Mouse (Mus musculus): ENCODE data around the gene Zfp446. TPM values are rescaled to one million over a fixed set of nuclear protein-coding genes. Genes with fewer than 3 reads are reported as not detected.

The Zfp446 gene
- polyA plus RNA-seq, 2 experiments = 0.93 to 2.1 TPM

- WGBS (ENCODE audit: insufficient replicate concordance) = 85% methylated on average over 4 of the region's 4 CpGs
- no peak for DNase-seq (ENCODE audit: low read depth in 3 of 3, low spot score in 3 of 3)
- no peak for ATAC-seq (ENCODE audit: insufficient read depth)
Measured at GRCm38 (mm10) chr7:13028986-13029385, 51.3 kb downstream of the Zfp446 start.

DNA sequence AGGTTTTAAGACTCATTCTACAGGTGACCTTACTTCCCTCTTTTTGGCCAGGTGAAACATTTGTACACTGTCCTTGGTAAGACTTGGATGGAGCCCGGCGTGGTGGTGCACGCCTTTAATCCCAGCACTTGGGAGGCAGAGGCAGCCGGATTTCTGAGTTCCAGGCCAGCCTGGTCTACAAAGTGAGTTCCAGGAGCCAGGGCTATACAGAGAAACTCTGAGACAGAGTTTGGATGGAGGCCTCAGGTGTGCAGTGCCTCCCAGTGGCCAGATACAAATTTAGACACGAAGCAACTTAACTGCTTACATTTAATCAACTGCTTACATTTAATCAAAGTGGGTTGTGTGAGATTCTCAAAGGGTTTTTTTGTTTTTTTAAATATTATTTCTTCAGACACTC lies 53.4 kb downstream of the Zfp446 start:
- no peak for ATAC-seq (ENCODE audit: insufficient read depth)
- Histone ChIP-seq H3K9ac (replicated peaks) (no peak overlapping the region), H3K27me3 (ENCODE audit: control insufficient read depth, insufficient read depth, low read length) (no peaks in the 10 kb centered on the region), H3K27ac (no peak overlapping the region), H3K4me2 (ENCODE audit: low read depth) (no peak overlapping the region), H3K36me3 (replicated peaks; ENCODE audit: control insufficient read depth, insufficient read depth, low read depth) (peaks cover 79% of the 10 kb centered on the region), H3K4me1 (replicated peaks; ENCODE audit: control insufficient read depth in 2 of 2, insufficient read depth in 2 of 2, low read length in 1 of 2) (peaks cover 8 to 16% of the 10 kb centered on the region in 2 experiments; a peak in 3 of 4 replicates), H3K9me3 (ENCODE audit: control insufficient read depth, low read length) (no peaks in the 10 kb centered on the region), H3K4me3 (ENCODE audit: insufficient read depth in 1 of 2, low read depth in 2 of 2, low read length in 2 of 2) (no peak overlapping the region)
- TF ChIP-seq EP300 (IDR thresholded peaks at IDR 0.05; ENCODE audit: low read depth) = no peak
- TF ChIP-seq CTCF (IDR thresholded peaks at IDR 0.05; ENCODE audit: low read depth) = peak; percentile 37
- no peak for DNase-seq (ENCODE audit: low read depth in 3 of 3, low spot score in 3 of 3)
- WGBS (ENCODE audit: insufficient replicate concordance) = 76% methylated on average over 5 of the region's 5 CpGs

More at GRCm38 (mm10) chr7:13028986-13029385, 51.3 kb downstream of the Zfp446 start:
- H3K36me3 ChIP-seq (replicated peaks; ENCODE audit: control insufficient read depth, insufficient read depth, low read depth) = peaks cover 77% of the 10 kb centered on the region
- no peaks in the 10 kb centered on the region for H3K27me3 ChIP-seq (ENCODE audit: control insufficient read depth, insufficient read depth, low read length)
- peaks cover 8 to 18% of the 10 kb centered on the region in 2 experiments for H3K4me1 ChIP-seq (replicated peaks; ENCODE audit: control insufficient read depth in 2 of 2, insufficient read depth in 2 of 2, low read length in 1 of 2)
- H3K4me3 ChIP-seq (ENCODE audit: insufficient read depth in 1 of 2, low read depth in 2 of 2, low read length in 2 of 2) = no peak overlapping the region
- no peak for TF ChIP-seq CTCF (IDR thresholded peaks at IDR 0.05; ENCODE audit: low read depth)
- no peak for TF ChIP-seq EP300 (IDR thresholded peaks at IDR 0.05; ENCODE audit: low read depth)
- H3K27ac ChIP-seq = no peak overlapping the region
- no peak overlapping the region for H3K9ac ChIP-seq (replicated peaks)
- H3K9me3 ChIP-seq (ENCODE audit: control insufficient read depth, low read length) = no peaks in the 10 kb centered on the region
- H3K4me2 ChIP-seq (ENCODE audit: low read depth) = no peak overlapping the region

- H3K36me3 ChIP-seq (replicated peaks; ENCODE audit: control insufficient read depth, insufficient read depth, low read depth) = peaks cover 74% of the 10 kb centered on the region
- no peak overlapping the region for H3K9ac ChIP-seq (replicated peaks)
- H3K4me3 ChIP-seq (ENCODE audit: insufficient read depth in 1 of 2, low read depth in 2 of 2, low read length in 2 of 2) = no peak overlapping the region
- DNase-seq (ENCODE audit: low read depth in 3 of 3, low spot score in 3 of 3) (no peak), ATAC-seq (ENCODE audit: insufficient read depth) (no peak)
- peaks cover 11 to 20% of the 10 kb centered on the region in 2 experiments for H3K4me1 ChIP-seq (replicated peaks; ENCODE audit: control insufficient read depth in 2 of 2, insufficient read depth in 2 of 2, low read length in 1 of 2)
- 68% methylated on average over 2 of the region's 2 CpGs for WGBS (ENCODE audit: insufficient replicate concordance)
- no peak overlapping the region for H3K27ac ChIP-seq
- no peaks in the 10 kb centered on the region for H3K9me3 ChIP-seq (ENCODE audit: control insufficient read depth, low read length)
- H3K4me2 ChIP-seq (ENCODE audit: low read depth) = no peak overlapping the region
- TF ChIP-seq EP300 (IDR thresholded peaks at IDR 0.05; ENCODE audit: low read depth) (no peak), CTCF (IDR thresholded peaks at IDR 0.05; ENCODE audit: low read depth) (no peak)
- no peaks in the 10 kb centered on the region for H3K27me3 ChIP-seq (ENCODE audit: control insufficient read depth, insufficient read depth, low read length)
Measured at GRCm38 (mm10) chr7:13031983-13032382, 54.3 kb downstream of the Zfp446 start.

GRCm38 (mm10) chr7:13032541-13032940 lies 54.9 kb downstream of the Zfp446 start:
- Histone ChIP-seq H3K9me3 (ENCODE audit: control insufficient read depth, low read length) (no peaks in the 10 kb centered on the region), H3K4me3 (ENCODE audit: insufficient read depth in 1 of 2, low read depth in 2 of 2, low read length in 2 of 2) (no peak overlapping the region), H3K27me3 (ENCODE audit: control insufficient read depth, insufficient read depth, low read length) (no peaks in the 10 kb centered on the region), H3K9ac (replicated peaks) (no peak overlapping the region), H3K4me1 (replicated peaks; ENCODE audit: control insufficient read depth in 2 of 2, insufficient read depth in 2 of 2, low read length in 1 of 2) (peaks cover 11 to 20% of the 10 kb centered on the region in 2 experiments), H3K4me2 (ENCODE audit: low read depth) (no peak overlapping the region), H3K36me3 (replicated peaks; ENCODE audit: control insufficient read depth, insufficient read depth, low read depth) (peaks cover 69% of the 10 kb centered on the region), H3K27ac (no peak overlapping the region)
- ATAC-seq (ENCODE audit: insufficient read depth) (no peak), DNase-seq (ENCODE audit: low read depth in 3 of 3, low spot score in 3 of 3) (no peak)
- 89% methylated on average over 7 of the region's 7 CpGs for whole genome bisulfite sequencing (ENCODE audit: insufficient replicate concordance)
- TF ChIP-seq CTCF (IDR thresholded peaks at IDR 0.05; ENCODE audit: low read depth) (no peak), EP300 (IDR thresholded peaks at IDR 0.05; ENCODE audit: low read depth) (no peak)

DNA sequence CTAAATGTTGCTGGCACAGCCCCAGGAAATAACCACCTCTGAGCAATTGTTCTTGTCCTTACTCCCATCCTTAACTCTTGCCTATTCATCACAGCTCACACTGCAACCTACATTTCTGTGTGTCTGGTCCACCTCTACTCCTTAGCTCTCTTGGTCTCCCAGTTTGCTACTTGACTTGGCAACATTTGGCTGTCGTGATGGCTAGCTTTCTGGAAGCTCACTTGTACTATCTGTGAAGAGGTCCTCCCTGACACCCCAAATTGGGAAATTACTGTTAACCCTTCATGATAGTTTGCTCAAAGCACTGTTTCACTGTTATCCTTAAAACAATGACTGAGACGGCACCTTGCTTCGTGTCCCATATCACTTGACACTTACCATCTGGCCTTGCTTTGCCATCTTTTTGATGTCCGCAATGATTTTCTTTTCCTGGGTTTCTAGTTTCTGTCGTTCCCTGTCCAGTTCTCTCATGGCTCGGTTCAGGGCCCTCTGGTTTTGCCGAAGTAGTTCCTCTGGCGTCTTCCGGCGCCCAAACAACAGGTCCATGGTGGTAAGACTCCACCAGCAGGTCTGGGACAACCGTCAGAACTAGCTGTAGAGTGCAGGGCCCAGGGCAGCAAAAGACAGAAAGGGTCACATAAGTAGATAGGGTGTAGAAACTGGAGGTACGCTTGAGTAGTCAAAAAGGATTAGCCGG lies 56.0 kb downstream of the Zfp446 start:
- no peak for TF ChIP-seq EP300 (IDR thresholded peaks at IDR 0.05; ENCODE audit: low read depth)
- no peak for TF ChIP-seq CTCF (IDR thresholded peaks at IDR 0.05; ENCODE audit: low read depth)
- Histone ChIP-seq H3K9ac (replicated peaks) (peak overlapping the region; percentile 92), H3K9me3 (ENCODE audit: control insufficient read depth, low read length) (no peaks in the 10 kb centered on the region), H3K27me3 (ENCODE audit: control insufficient read depth, insufficient read depth, low read length) (no peaks in the 10 kb centered on the region), H3K4me3 (ENCODE audit: insufficient read depth in 1 of 2, low read depth in 2 of 2, low read length in 2 of 2) (peak overlapping the region; percentile 80 to 89), H3K4me1 (replicated peaks; ENCODE audit: control insufficient read depth in 2 of 2, insufficient read depth in 2 of 2, low read length in 1 of 2) (peaks cover 12 to 21% of the 10 kb centered on the region in 2 experiments), H3K27ac (peak overlapping the region; percentile 87), H3K4me2 (ENCODE audit: low read depth) (peak overlapping the region; percentile 85), H3K36me3 (replicated peaks; ENCODE audit: control insufficient read depth, insufficient read depth, low read depth) (peaks cover 58% of the 10 kb centered on the region)
- ATAC-seq (ENCODE audit: insufficient read depth) = no peak
- 38% methylated on average over 13 of the region's 13 CpGs for WGBS (ENCODE audit: insufficient replicate concordance)
- DNase-seq (ENCODE audit: low read depth in 3 of 3, low spot score in 3 of 3) = no peak

Measured in liver, embryonic 14.5 days (tissue).